Mouse (Mus musculus) bone marrow, adult 2 months (tissue): ENCODE results near the gene Specc1l. TPM values are rescaled to one million over a fixed set of nuclear protein-coding genes. Genes with fewer than 3 reads are reported as not detected.
"Not testable (repeated sequence)": the region's sequence is repeated elsewhere in the genome, so short reads cannot be mapped to it uniquely, and the experiment has no call there.

Source experiments
- H3K27ac ChIP-seq: fragments of 200-500 bp; 2 replicates; pipeline ENCODE4 v1.5.1; 2012; ENCODE audit warnings: low read depth, mild to moderate bottlenecking, control low read depth, inconsistent platforms, low read length; ENCODE audit not compliant: control insufficient read depth, poor library complexity, insufficient read depth
- H3K4me1 ChIP-seq: fragments of 200-500 bp; 2 replicates; pipeline ENCODE4 v1.6.1; 2011; ENCODE audit warnings: low read length; ENCODE audit not compliant: control insufficient read depth, insufficient read depth
- H3K4me3 ChIP-seq: fragments of 200-500 bp; replicated peaks from 2 replicates; pipeline ENCODE3; 2011; ENCODE audit warnings: mild to moderate bottlenecking, low read depth, low read length, control low read depth; ENCODE audit not compliant: control insufficient read depth
- CTCF ChIP-seq: fragments of 200-500 bp; IDR thresholded peaks from 2 replicates; pipeline ENCODE4 v1.5.1; 2011; ENCODE audit warnings: low read length, control low read depth; ENCODE audit not compliant: control insufficient read depth, insufficient read depth
- POLR2A ChIP-seq: fragments of 200-500 bp; IDR thresholded peaks from 2 replicates; pipeline ENCODE4 v1.6.1; 2011; ENCODE audit warnings: low read depth, mild to moderate bottlenecking, control low read depth, low read length, borderline replicate concordance; ENCODE audit not compliant: control insufficient read depth
- WGBS: fragments of 180-500 bp; shearing (Covaris S2); methylation state at CpG from one replicate; pipeline ENCODE4 v1.1.7; 2018; 5-methylcytosine and 5-hydroxymethylcytosine counted together
- polyA plus RNA-seq: library from polyadenylated mRNA; stranded (reverse); fragments of >200 nt; gene quantifications from 2 replicates; pipeline ENCODE4 v1.2.4, GENCODE M21; 2011; ENCODE audit warnings: low replicate concordance; ENCODE audit not compliant: missing spikeins, insufficient read depth, insufficient read length

The Specc1l gene
- polyA plus RNA-seq, 1 experiment, result 10.4 TPM

- Histone ChIP-seq H3K4me3 (no peak overlapping the region), H3K27ac (no peak overlapping the region), H3K4me1 (peaks cover 7% of the 10 kb centered on the region; the same call in 1 of the 2 replicates)
- TF ChIP-seq POLR2A, result no peak
- TF ChIP-seq CTCF, result no peak
- 80% methylated on average over 4 of the region's 4 CpGs for WGBS
Measured at GRCm38 (mm10) chr10:75328201-75328704, 116.4 kb downstream of the Specc1l start.

- H3K4me1 ChIP-seq, result no peaks in the 10 kb centered on the region; the same call in 1 of the 2 replicates
- TF ChIP-seq POLR2A (no peak), CTCF (no peak)
- WGBS, result 86% methylated on average over 3 of the region's 3 CpGs
- no peak overlapping the region for H3K27ac ChIP-seq
- H3K4me3 ChIP-seq, result no peak overlapping the region
Measured at GRCm38 (mm10) chr10:75332268-75332667, 120.4 kb downstream of the Specc1l start.

- no peak overlapping the region for H3K4me3 ChIP-seq
- H3K4me1 ChIP-seq, result no peaks in the 10 kb centered on the region
- WGBS, result 85% methylated on average over 23 of the region's 23 CpGs
- TF ChIP-seq CTCF, result no peak
- no peak for TF ChIP-seq POLR2A
- H3K27ac ChIP-seq, result no peak overlapping the region
Measured at GRCm38 (mm10) chr10:75333176-75333776, 121.4 kb downstream of the Specc1l start.

GRCm38 (mm10) chr10:75334175-75334574 is 122.3 kb downstream of the Specc1l start:
- TF ChIP-seq CTCF (no peak), POLR2A (no peak)
- 65% methylated on average over 7 of the region's 7 CpGs for WGBS

GRCm38 (mm10) chr10:75335075-75335474 is 123.2 kb downstream of the Specc1l start:
- Histone ChIP-seq H3K4me1 (no peaks in the 10 kb centered on the region; the same call in 1 of the 2 replicates), H3K27ac (no peak overlapping the region), H3K4me3 (no peak overlapping the region)
- 77% methylated on average over 6 of the region's 6 CpGs for WGBS
- no peak for TF ChIP-seq POLR2A
- TF ChIP-seq CTCF, result no peak

More at GRCm38 (mm10) chr10:75334175-75334574, 122.3 kb downstream of the Specc1l start:
- Histone ChIP-seq H3K4me3 (no peak overlapping the region), H3K27ac (no peak overlapping the region), H3K4me1 (no peaks in the 10 kb centered on the region; the same call in 1 of the 2 replicates)

- WGBS, result 85% methylated on average over 10 of the region's 10 CpGs
- no peak overlapping the region for H3K27ac ChIP-seq
- no peak for TF ChIP-seq POLR2A
- TF ChIP-seq CTCF, result no peak
- no peaks in the 10 kb centered on the region; the same call in 1 of the 2 replicates for H3K4me1 ChIP-seq
- H3K4me3 ChIP-seq, result no peak overlapping the region
Measured at GRCm38 (mm10) chr10:75337231-75337630, 125.4 kb downstream of the Specc1l start.

- TF ChIP-seq CTCF, result no peak
- TF ChIP-seq POLR2A, result no peak
- H3K4me3 ChIP-seq, result no peak overlapping the region
- H3K4me1 ChIP-seq, result no peaks in the 10 kb centered on the region; the same call in 1 of the 2 replicates
- WGBS, result 19% methylated on average over 5 of the region's 5 CpGs
- H3K27ac ChIP-seq, result no peak overlapping the region
Measured at GRCm38 (mm10) chr10:75338852-75339251, 127.0 kb downstream of the Specc1l start.

GRCm38 (mm10) chr10:75339377-75339776 is 127.5 kb downstream of the Specc1l start:
- 72% methylated on average over 7 of the region's 7 CpGs for WGBS
- Histone ChIP-seq H3K4me1 (no peaks in the 10 kb centered on the region; the same call in 1 of the 2 replicates), H3K27ac (no peak overlapping the region)

GRCm38 (mm10) chr10:75341936-75342335 is 130.1 kb downstream of the Specc1l start:
- 47% methylated on average over 8 of the region's 8 CpGs for WGBS

More at GRCm38 (mm10) chr10:75339377-75339776, 127.5 kb downstream of the Specc1l start:
- no peak for TF ChIP-seq POLR2A
- TF ChIP-seq CTCF, result no peak
- no peak overlapping the region for H3K4me3 ChIP-seq

GRCm38 (mm10) chr10:75344563-75344962 is 132.7 kb downstream of the Specc1l start:
- H3K27ac ChIP-seq, H3K4me3 ChIP-seq, H3K4me1 ChIP-seq: not testable (repeated sequence)
- 78% methylated on average over 1 of the region's 1 CpGs for WGBS

More at GRCm38 (mm10) chr10:75341936-75342335, 130.1 kb downstream of the Specc1l start:
- TF ChIP-seq CTCF (no peak), POLR2A (no peak)
- no peak overlapping the region for H3K27ac ChIP-seq
- no peak overlapping the region for H3K4me3 ChIP-seq
- H3K4me1 ChIP-seq, result no peaks in the 10 kb centered on the region; the same call in 1 of the 2 replicates
